Comparison of ENCODE assay signal across 17 mouse cellular contexts in genomic region chr12:105500940-105501339, GRCm38 (mm10). TPM values are rescaled to one million over a fixed set of nuclear protein-coding genes. Genes with fewer than 3 reads are reported as not detected.
A peak's percentile ranks its signal among the peaks of the same experiment; 100 is the strongest.
DNase-seq lines count a peak whose midpoint lies in the region; ATAC-seq and TF ChIP-seq lines count a peak whose summit lies in the region.
"Had no signal": no experiment of that assay in that cellular context is flagged by ENCODE, and none has a peak within 500 bp of the region (broad histone marks: within the 10 kb centered on the region; RNA-seq: fewer than 3 reads in every experiment).

No protein-coding gene starts in this region.

- DNase-seq in heart, postnatal 4 days = peak; percentile 24
- no peak for DNase-seq in heart, adult 2 months
- DNase-seq in NIH3T3 (ENCODE audit: low read depth) = peak; percentile 40
- DNase-seq in kidney, adult 2 months = peak; percentile 78
- DNase-seq in kidney, postnatal 36 days = peak; percentile 61 to 65
- no peak for DNase-seq in B cell, adult 2 months
- DNase-seq in ovary, postnatal 10 days (ENCODE audit: low spot score) = no peak
- DNase-seq: cerebellum, adult 11 months; lung, postnatal 4 days had no signal

- no peak overlapping the region for H3K27ac ChIP-seq in heart, adult 2 months
- H3K27ac ChIP-seq in kidney, adult 2 months (ENCODE audit: insufficient read depth, low read depth, low read length) = no peak overlapping the region
- H3K27ac ChIP-seq: embryonic facial prominence, embryonic 15.5 days; forebrain, embryonic 12.5 days; midbrain, embryonic 15.5 days had no signal

- H3K27me3 ChIP-seq in heart, adult 2 months (ENCODE audit: control insufficient read depth, insufficient read depth, low read length) = no peaks in the 10 kb centered on the region
- no peaks in the 10 kb centered on the region for H3K27me3 ChIP-seq in kidney, adult 2 months (replicated peaks; ENCODE audit: control insufficient read depth, insufficient read depth, low read length)
- H3K27me3 ChIP-seq: embryonic facial prominence, embryonic 15.5 days; forebrain, embryonic 12.5 days; midbrain, embryonic 15.5 days had no signal

- WGBS in heart, adult 2 months = 26% methylated on average over 5 of the region's 5 CpGs
- WGBS in kidney, adult 2 months = 10% methylated on average over 5 of the region's 5 CpGs

- no peaks in the 10 kb centered on the region for H3K36me3 ChIP-seq in heart, adult 2 months (ENCODE audit: control insufficient read depth, insufficient read depth, low read length)
- H3K36me3 ChIP-seq in kidney, adult 2 months (ENCODE audit: control insufficient read depth, insufficient read depth, low read length) = no peaks in the 10 kb centered on the region
- H3K36me3 ChIP-seq: embryonic facial prominence, embryonic 15.5 days; forebrain, embryonic 12.5 days; heart, embryonic 12.5 days; midbrain, embryonic 15.5 days had no signal

- no peaks in the 10 kb centered on the region for H3K4me1 ChIP-seq in heart, adult 2 months (ENCODE audit: control insufficient read depth, insufficient read depth, low read length)
- no peaks in the 10 kb centered on the region for H3K4me1 ChIP-seq in kidney, adult 2 months (ENCODE audit: control insufficient read depth, insufficient read depth, low read length)
- H3K4me1 ChIP-seq: embryonic facial prominence, embryonic 15.5 days; forebrain, embryonic 12.5 days; midbrain, embryonic 15.5 days had no signal

- no peak for TF ChIP-seq EP300 in heart, adult 2 months (IDR thresholded peaks at IDR 0.05; ENCODE audit: insufficient read depth, low read depth, low read length)

- no peak overlapping the region for H3K4me3 ChIP-seq in heart, adult 2 months
- H3K4me3 ChIP-seq in kidney, adult 2 months (ENCODE audit: insufficient read depth, low read depth, low read length) = no peak overlapping the region
- H3K4me3 ChIP-seq: embryonic facial prominence, embryonic 15.5 days; forebrain, embryonic 12.5 days; heart, embryonic 12.5 days; midbrain, embryonic 15.5 days had no signal

- ATAC-seq in cerebellum, adult (ENCODE audit: insufficient number of reproducible peaks, low FRiP score, low TSS enrichment) = no peak
- ATAC-seq: activated CD4-positive, CD25-positive, alpha-beta regulatory T cell, adult 4 months; inflammation-experienced regulatory T-cells, adult 6 months; midbrain, embryonic 15.5 days had no signal

- TF ChIP-seq CTCF in heart, adult 2 months (IDR thresholded peaks at IDR 0.05) = no peak
- TF ChIP-seq CTCF in kidney, adult 2 months (conservative IDR thresholded peaks at IDR 0.05; ENCODE audit: insufficient read depth, insufficient read length, low read depth, low read length) = no peak

- no peak overlapping the region for H3K9ac ChIP-seq in heart, adult 2 months (ENCODE audit: low read depth, low read length)
- H3K9ac ChIP-seq: embryonic facial prominence, embryonic 15.5 days; forebrain, embryonic 12.5 days; heart, embryonic 12.5 days; midbrain, embryonic 15.5 days had no signal

- intact Hi-C loops in heart, adult 2 months (cut with DNase I) = no loop called here

- no peaks in the 10 kb centered on the region for H3K79me2 ChIP-seq in heart, adult 2 months (replicated peaks; ENCODE audit: control insufficient read depth, insufficient read depth, low read length)

- no peak for TF ChIP-seq POLR2A in heart, adult 2 months (IDR thresholded peaks at IDR 0.05; ENCODE audit: insufficient read depth, low read depth, low read length)
- TF ChIP-seq POLR2A in kidney, adult 2 months (IDR thresholded peaks at IDR 0.05; ENCODE audit: low read depth, low read length) = no peak

RNA-seq across cellular contexts. Expression of gene D430019H16Rik, which starts 47.3 kb away (rescaled TPM):
- total RNA-seq in heart, postnatal 4 days (2021) = 1 to 10 TPM; 1.0 to 1.2 TPM
- under 1 TPM; 0.14 to 0.16 TPM for total RNA-seq in heart, adult 2 months (2021)
- polyA plus RNA-seq in heart, adult 2 months (2012; rRNA removed) = 1.0 and 1.1 TPM in 2 replicates
- polyA plus RNA-seq in kidney, adult 2 months (2012; rRNA removed) = 3.5 and 3.7 TPM in 2 replicates
- total RNA-seq: MEL had no signal

Comparison
In these comparisons a context has a peak if more than half of its experiments do, and no peak if none do; other contexts are left out.
1. DNase-seq: peak in heart, postnatal 4 days (single experiment), NIH3T3 (single experiment), kidney, adult 2 months (single experiment) and kidney, postnatal 36 days (2 of 2); none in heart, adult 2 months (0 of 2), B cell, adult 2 months (0 of 2) and ovary, postnatal 10 days (single experiment).